Mouse (Mus musculus): Measurements from ENCODE around the gene Gnat3. TPM values are rescaled to one million over a fixed set of nuclear protein-coding genes. Genes with fewer than 3 reads are reported as not detected.
"Not testable (repeated sequence)": the region's sequence is repeated elsewhere in the genome, so short reads cannot be mapped to it uniquely, and the experiment has no call there.

Gene Gnat3
- polyA plus RNA-seq (2015; fragmentation: Nextera tagmentation; extraction: Ambion mirVana) = 0.43 TPM in 1 of 2 replicates, not detected in the other

GRCm38 (mm10) chr5:17962249-17962648 lies at the start of gene Gnat3:
Gene Gnat3, plus strand, starts transcription at chr5:17962549.
- WGBS = 85% methylated on average over 5 of the region's 5 CpGs
- Histone ChIP-seq H3K9ac (no peak within 1 kb of the TSS), H3K4me2 (no peak within 1 kb of the TSS), H3K36me3 (no peaks in the 10 kb centered on the region), H3K27ac (no peak within 1 kb of the TSS), H3K27me3 (no peaks in the 10 kb centered on the region), H3K4me3 (no peak within 1 kb of the TSS), H3K9me3 (no peaks in the 10 kb centered on the region), H3K4me1 (replicated peaks) (no peaks in the 10 kb centered on the region)
- ATAC-seq (ENCODE audit: low FRiP score) = no peak

DNA sequence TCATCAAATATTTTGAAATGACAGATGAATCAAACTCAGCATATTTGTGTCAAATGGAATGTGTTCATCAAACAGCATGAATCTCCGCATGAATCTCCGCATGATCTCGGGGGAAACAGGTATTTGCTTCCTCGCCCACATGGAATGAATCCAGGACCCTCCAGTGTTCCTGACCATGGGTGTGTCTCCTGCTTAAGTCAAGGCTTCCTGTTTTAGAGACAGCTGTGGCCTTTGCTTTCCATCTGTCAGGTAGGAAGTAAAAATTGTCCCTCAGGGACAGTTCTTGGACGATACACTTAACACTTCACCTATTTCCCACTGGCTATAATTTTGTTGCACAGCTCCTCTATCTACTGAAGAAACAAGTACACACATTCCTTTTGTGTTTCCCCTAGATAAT lies 43.4 kb upstream of the Gnat3 start:
- H3K9me3 ChIP-seq = no peaks in the 10 kb centered on the region
- H3K27ac ChIP-seq = no peak overlapping the region
- no peaks in the 10 kb centered on the region for H3K36me3 ChIP-seq
- no peak overlapping the region for H3K9ac ChIP-seq
- H3K4me1 ChIP-seq (replicated peaks) = no peaks in the 10 kb centered on the region
- 78% methylated on average over 5 of the region's 5 CpGs for WGBS
- H3K4me2 ChIP-seq = no peak overlapping the region
- no peak overlapping the region for H3K4me3 ChIP-seq
- no peak for ATAC-seq (ENCODE audit: low FRiP score)
- no peaks in the 10 kb centered on the region for H3K27me3 ChIP-seq

DNA sequence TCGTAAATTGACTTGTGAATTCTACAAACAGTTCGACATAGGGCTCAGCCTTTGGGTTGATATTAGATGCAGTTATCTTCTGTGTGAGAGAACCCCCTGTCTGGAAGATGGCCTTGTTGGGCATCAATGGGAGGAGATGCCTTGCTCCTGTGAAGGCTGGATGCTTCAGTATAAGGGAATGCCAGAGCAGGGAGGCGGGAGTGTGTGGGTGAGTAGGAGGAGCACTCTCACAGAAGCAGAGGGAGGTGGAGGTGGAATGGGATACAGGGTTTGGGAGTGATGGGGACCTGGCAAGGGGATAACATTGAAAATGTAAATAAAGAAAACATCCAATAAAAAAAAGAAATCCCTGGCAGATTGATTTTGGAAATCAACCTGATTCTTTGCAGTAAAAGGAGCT lies 38.7 kb upstream of the Gnat3 start:
- no peaks in the 10 kb centered on the region for H3K4me1 ChIP-seq (replicated peaks)
- H3K4me3 ChIP-seq = no peak overlapping the region
- ATAC-seq (ENCODE audit: low FRiP score) = no peak
- no peaks in the 10 kb centered on the region for H3K27me3 ChIP-seq
- no peak overlapping the region for H3K4me2 ChIP-seq
- WGBS = 81% methylated on average over 3 of the region's 3 CpGs
- H3K27ac ChIP-seq = no peak overlapping the region
- no peaks in the 10 kb centered on the region for H3K9me3 ChIP-seq
- H3K36me3 ChIP-seq = no peaks in the 10 kb centered on the region
- H3K9ac ChIP-seq = no peak overlapping the region

DNA sequence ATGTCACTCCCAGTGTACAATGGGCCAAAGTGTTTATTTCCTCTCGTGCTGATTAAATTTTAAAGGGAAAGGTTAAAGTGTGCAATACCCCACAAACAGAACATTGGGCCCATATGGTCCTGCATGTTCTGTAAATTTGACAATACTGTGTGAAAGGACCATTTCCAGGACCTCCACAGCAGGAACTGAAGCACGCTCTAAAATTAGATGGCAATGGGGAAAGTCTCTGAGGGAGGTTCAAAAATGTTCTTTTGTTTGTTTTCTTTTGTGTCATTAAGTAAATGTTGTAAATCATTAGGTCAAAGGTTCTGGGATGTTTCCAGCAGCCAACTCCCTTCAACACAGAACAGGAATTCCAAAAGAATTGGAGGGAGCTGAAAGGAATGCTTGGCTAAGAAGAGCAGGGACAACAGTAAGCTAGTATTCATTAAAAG lies 38.2 kb upstream of the Gnat3 start:
- no peak overlapping the region for H3K4me2 ChIP-seq

DNA sequence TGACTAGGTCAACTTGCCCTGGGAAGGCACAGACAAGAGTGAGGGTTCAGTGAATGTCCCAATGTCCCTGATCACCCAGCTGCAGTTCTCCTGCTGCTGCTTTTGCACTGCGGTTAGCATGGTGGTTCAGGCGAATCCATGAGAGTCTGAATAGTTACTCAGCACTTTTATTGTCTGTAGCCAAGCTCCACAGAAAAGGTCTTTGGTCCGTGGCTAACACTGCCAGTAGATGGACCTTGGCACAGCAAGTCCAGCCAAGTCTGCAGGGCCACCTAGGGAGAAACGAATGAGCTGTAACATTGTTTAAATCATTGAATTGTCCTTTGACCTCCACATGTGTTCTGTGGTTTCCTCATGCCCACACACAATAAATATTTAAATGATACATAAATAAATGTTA lies 33.9 kb upstream of the Gnat3 start:
- Histone ChIP-seq H3K4me2 (no peak overlapping the region), H3K36me3 (no peaks in the 10 kb centered on the region), H3K9ac (no peak overlapping the region), H3K4me3 (no peak overlapping the region), H3K27me3 (no peaks in the 10 kb centered on the region), H3K9me3 (no peaks in the 10 kb centered on the region), H3K27ac (no peak overlapping the region), H3K4me1 (replicated peaks) (no peaks in the 10 kb centered on the region)
- no peak for ATAC-seq (ENCODE audit: low FRiP score)
- 19% methylated on average over 4 of the region's 4 CpGs for WGBS

More for the DNA sequence above, 38.2 kb upstream of the Gnat3 start:
- Histone ChIP-seq H3K4me1 (replicated peaks) (no peaks in the 10 kb centered on the region), H3K36me3 (no peaks in the 10 kb centered on the region), H3K9ac (no peak overlapping the region), H3K27ac (no peak overlapping the region), H3K4me3 (no peak overlapping the region), H3K27me3 (no peaks in the 10 kb centered on the region), H3K9me3 (no peaks in the 10 kb centered on the region)
- ATAC-seq (ENCODE audit: low FRiP score) = no peak
- 24% methylated on average over 2 of the region's 2 CpGs for WGBS

DNA sequence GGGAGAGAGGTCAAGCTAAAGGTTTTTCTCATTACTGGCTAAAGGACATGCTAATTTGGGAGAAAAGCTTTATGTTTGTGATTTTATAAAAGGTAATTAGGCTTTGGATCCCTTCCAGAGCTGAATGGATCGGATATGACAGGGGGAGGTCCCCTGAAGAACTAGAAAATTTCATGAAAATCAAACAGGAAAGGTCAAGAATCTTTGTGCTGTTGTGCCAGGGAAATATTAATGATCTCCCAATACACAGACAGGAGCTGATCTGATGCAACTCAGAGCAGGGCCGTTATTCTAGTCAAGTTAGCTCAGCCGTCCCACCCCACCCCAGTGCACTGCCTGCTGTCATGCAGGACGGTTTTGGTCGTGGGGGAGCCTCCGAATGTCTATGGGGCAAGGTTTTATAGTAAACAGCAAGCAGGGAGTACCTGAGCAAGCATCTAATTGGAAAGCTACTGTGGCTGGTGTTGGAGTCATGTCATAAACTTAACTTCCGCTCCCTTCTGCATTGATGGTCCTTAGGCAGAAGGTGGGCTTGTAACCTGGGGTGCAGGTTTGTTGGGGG lies 33.3 kb upstream of the Gnat3 start:
- H3K27me3 ChIP-seq = no peaks in the 10 kb centered on the region
- H3K36me3 ChIP-seq = no peaks in the 10 kb centered on the region
- WGBS = 65% methylated on average over 7 of the region's 7 CpGs
- H3K4me1 ChIP-seq (replicated peaks) = no peaks in the 10 kb centered on the region
- no peak overlapping the region for H3K27ac ChIP-seq
- no peak for ATAC-seq (ENCODE audit: low FRiP score)
- H3K9ac ChIP-seq = no peak overlapping the region
- H3K4me2 ChIP-seq = no peak overlapping the region
- no peaks in the 10 kb centered on the region for H3K9me3 ChIP-seq
- H3K4me3 ChIP-seq = no peak overlapping the region

DNA sequence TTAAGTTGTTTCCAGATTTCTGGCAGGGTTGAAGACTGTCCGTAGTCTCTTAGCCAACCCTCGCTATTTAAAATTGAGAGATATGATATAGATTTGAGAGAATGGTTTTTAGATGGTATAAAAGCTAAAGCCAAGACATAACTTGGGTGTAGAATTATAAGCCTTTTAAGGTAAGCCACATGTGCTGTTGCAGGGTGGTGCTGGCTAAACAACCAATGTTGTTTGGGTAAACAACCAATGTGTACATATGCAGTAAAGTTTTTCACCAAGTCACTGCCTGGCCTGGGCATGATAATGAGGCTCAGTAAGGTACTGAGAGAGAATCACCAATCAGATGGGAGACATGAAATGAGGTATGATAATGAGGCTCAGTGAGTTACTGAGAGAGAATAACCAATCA lies 30.8 kb upstream of the Gnat3 start:
- WGBS = 94% methylated on average over 2 of the region's 2 CpGs
- not testable (repeated sequence) for ATAC-seq (ENCODE audit: low FRiP score); H3K36me3 ChIP-seq; H3K4me3 ChIP-seq; H3K9me3 ChIP-seq; H3K4me1 ChIP-seq (replicated peaks); H3K27me3 ChIP-seq; H3K27ac ChIP-seq; H3K4me2 ChIP-seq; H3K9ac ChIP-seq

DNA sequence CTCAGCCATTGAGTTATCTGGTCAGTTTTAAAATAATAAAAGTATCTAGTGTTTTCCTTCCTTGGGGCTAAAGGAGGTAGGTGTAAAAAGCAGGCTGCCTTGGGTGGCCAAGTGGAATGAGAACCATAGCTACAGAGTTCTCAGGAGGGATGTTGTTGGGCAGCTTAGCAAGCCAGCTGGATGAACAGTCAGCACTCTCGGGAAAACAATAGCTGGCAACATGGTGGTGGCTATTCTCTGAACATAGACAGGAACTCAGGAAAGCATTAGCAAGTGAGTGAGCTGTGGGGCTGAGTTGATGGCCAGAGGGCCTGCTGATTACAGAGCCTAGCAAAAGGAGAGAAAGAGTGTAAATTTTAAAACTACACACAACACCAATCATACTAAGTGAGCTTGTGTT lies 27.8 kb upstream of the Gnat3 start:
- H3K27ac ChIP-seq = no peak overlapping the region
- no peak for ATAC-seq (ENCODE audit: low FRiP score)
- WGBS = 52% methylated on average over 1 of the region's 1 CpGs
- H3K4me3 ChIP-seq = no peak overlapping the region
- no peaks in the 10 kb centered on the region for H3K27me3 ChIP-seq
- H3K9me3 ChIP-seq = no peaks in the 10 kb centered on the region
- no peak overlapping the region for H3K9ac ChIP-seq
- no peak overlapping the region for H3K4me2 ChIP-seq
- H3K36me3 ChIP-seq = no peaks in the 10 kb centered on the region
- no peaks in the 10 kb centered on the region for H3K4me1 ChIP-seq (replicated peaks)

DNA sequence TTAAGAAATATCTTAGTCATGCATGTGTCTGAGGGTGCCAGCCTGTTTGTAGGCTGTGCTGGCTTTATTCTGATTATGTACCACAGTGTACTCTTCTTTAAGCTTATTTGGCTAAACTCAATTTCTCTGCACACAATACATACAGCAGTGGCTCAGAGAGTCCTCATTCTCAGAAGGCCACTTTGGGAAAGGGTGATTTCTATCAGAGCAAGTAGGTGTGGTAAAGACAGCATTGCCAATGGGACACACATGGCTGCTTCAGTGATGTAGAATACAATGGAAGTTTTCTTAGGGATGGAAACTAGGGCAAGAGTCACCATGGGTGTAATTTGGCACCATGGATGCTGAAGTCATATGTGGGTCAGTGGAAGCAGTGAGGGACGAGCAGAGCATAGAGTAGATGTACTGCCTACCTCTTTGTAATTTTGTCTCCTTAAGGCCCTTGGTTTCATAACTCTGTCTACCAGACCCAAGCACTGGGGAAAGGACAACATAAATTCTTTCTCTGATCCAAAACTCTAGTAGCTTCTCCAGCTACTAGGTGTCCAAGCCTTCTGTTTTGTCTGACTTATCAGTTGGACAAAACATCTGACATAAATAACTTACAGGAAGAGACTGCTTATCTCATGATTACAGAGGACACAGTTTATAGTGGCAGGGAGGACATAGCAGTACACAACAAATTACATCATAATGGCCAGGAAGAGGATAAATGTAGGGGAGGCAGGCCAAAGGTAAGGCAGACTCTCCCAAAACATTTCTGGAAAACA lies 24.0 kb upstream of the Gnat3 start:
- no peak overlapping the region for H3K4me2 ChIP-seq
- no peak overlapping the region for H3K27ac ChIP-seq
- no peak overlapping the region for H3K4me3 ChIP-seq
- H3K9me3 ChIP-seq = no peaks in the 10 kb centered on the region
- no peak overlapping the region for H3K9ac ChIP-seq
- H3K4me1 ChIP-seq (replicated peaks) = no peaks in the 10 kb centered on the region
- no peak for ATAC-seq (ENCODE audit: low FRiP score)
- WGBS = 67% methylated on average over 1 of the region's 1 CpGs
- no peaks in the 10 kb centered on the region for H3K27me3 ChIP-seq
- no peaks in the 10 kb centered on the region for H3K36me3 ChIP-seq

GRCm38 (mm10) chr5:17956468-17956867 lies 5.9 kb upstream of the Gnat3 start:
- no peaks in the 10 kb centered on the region for H3K36me3 ChIP-seq
- no peak overlapping the region for H3K27ac ChIP-seq
- H3K9me3 ChIP-seq = no peaks in the 10 kb centered on the region
- H3K4me2 ChIP-seq = no peak overlapping the region
- H3K4me3 ChIP-seq = no peak overlapping the region
- no peaks in the 10 kb centered on the region for H3K4me1 ChIP-seq (replicated peaks)
- no peak for ATAC-seq (ENCODE audit: low FRiP score)
- 97% methylated on average over 1 of the region's 1 CpGs for WGBS
- H3K9ac ChIP-seq = no peak overlapping the region
- no peaks in the 10 kb centered on the region for H3K27me3 ChIP-seq

GRCm38 (mm10) chr5:17969704-17970390 lies 7.5 kb downstream of the Gnat3 start:
- ATAC-seq (ENCODE audit: low FRiP score) = no peak

DNA sequence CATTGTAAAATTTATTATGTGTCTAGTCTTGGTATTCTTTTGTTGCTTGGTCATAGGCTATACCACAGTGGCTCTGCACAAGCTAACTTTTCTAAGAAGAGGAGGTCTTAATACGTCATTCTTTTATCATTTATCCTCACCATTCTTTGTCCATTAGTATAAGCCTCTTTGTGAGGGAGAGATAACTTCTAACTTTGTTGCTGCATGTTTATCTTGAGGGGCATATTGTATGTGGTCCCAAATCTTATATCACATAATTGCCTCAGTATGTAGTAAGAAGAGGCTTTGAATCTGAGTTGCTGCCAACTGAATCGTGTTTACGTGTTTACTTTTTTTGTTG lies 8.0 kb downstream of the Gnat3 start:
- no peak overlapping the region for H3K9ac ChIP-seq
- H3K27ac ChIP-seq = no peak overlapping the region
- no peaks in the 10 kb centered on the region for H3K9me3 ChIP-seq
- no peaks in the 10 kb centered on the region for H3K36me3 ChIP-seq
- H3K4me1 ChIP-seq (replicated peaks) = no peaks in the 10 kb centered on the region
- 89% methylated on average over 3 of the region's 3 CpGs for WGBS
- no peak for ATAC-seq (ENCODE audit: low FRiP score)
- no peaks in the 10 kb centered on the region for H3K27me3 ChIP-seq
- no peak overlapping the region for H3K4me2 ChIP-seq
- H3K4me3 ChIP-seq = no peak overlapping the region

More at GRCm38 (mm10) chr5:17969704-17970390, 7.5 kb downstream of the Gnat3 start:
- Histone ChIP-seq H3K27ac (no peak overlapping the region), H3K4me3 (no peak overlapping the region), H3K4me1 (replicated peaks) (no peaks in the 10 kb centered on the region), H3K9me3 (no peaks in the 10 kb centered on the region), H3K27me3 (no peaks in the 10 kb centered on the region), H3K36me3 (no peaks in the 10 kb centered on the region), H3K4me2 (no peak overlapping the region), H3K9ac (no peak overlapping the region)
- WGBS = 86% methylated on average over 13 of the region's 13 CpGs
